In the genomic region with DNA sequence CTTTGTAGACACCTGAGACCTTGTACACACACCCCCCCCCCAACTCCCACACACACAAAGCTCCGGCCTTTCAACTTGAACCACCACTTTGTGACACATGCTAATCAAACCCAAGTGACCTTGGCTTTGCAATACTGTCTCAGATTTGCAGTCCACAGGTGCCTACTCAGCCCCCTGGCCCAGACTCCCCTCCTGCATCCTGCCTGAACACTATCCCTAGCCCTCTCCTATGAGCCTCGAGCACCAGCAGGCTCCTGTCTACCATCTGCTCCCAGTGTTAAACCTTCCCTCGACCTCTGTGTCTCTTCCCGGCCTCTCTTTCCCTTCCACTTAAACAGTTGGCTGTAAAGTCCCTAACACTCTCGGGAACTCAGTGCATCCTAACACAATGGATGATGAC, we compare ENCODE assay signal across 16 mouse cellular contexts. TPM values are rescaled to one million over a fixed set of nuclear protein-coding genes. Genes with fewer than 3 reads are reported as not detected.
DNase-seq lines count a peak whose midpoint lies in the region; ATAC-seq and TF ChIP-seq lines count a peak whose summit lies in the region.
"Had no signal": no experiment of that assay in that cellular context is flagged by ENCODE, and none has a peak within 500 bp of the region (broad histone marks: within the 10 kb centered on the region; RNA-seq: fewer than 3 reads in every experiment).

No protein-coding gene starts in this region.

- no peak for ATAC-seq in forebrain, embryonic 15.5 days (replicated peaks)
- ATAC-seq in hindbrain, postnatal 0 days: peak; percentile 30
- ATAC-seq: intestine, postnatal 0 days; liver, embryonic 12.5 days had no signal

- no peak overlapping the region for H3K4me3 ChIP-seq in gastrocnemius, adult 2 months
- no peak overlapping the region for H3K4me3 ChIP-seq in forebrain, embryonic 15.5 days
- H3K4me3 ChIP-seq in hindbrain, postnatal 0 days (ENCODE audit: low read length): no peak overlapping the region
- H3K4me3 ChIP-seq: liver, embryonic 12.5 days; lung, embryonic 15.5 days had no signal

- no peaks in the 10 kb centered on the region for H3K9me3 ChIP-seq in forebrain, embryonic 15.5 days
- no peaks in the 10 kb centered on the region for H3K9me3 ChIP-seq in hindbrain, postnatal 0 days (ENCODE audit: low read length)
- H3K9me3 ChIP-seq: liver, embryonic 12.5 days; lung, embryonic 15.5 days had no signal

- H3K4me1 ChIP-seq in forebrain, embryonic 15.5 days: peaks cover 17% of the 10 kb centered on the region
- H3K4me1 ChIP-seq in hindbrain, postnatal 0 days (ENCODE audit: insufficient read depth, low read length): no peaks in the 10 kb centered on the region

- WGBS in forebrain, embryonic 15.5 days: 38% methylated on average over 5 of the region's 5 CpGs
- WGBS in hindbrain, postnatal 0 days: 32% methylated on average over 5 of the region's 5 CpGs

- peak; percentile 12 for DNase-seq in gastrocnemius, adult 2 months
- DNase-seq in gastrocnemius, postnatal 25 days: no peak
- peak; percentile 29 for DNase-seq in ZHBTc4 (ENCODE audit: low read depth, low spot score)
- no peak for DNase-seq in hindbrain, postnatal 0 days (ENCODE audit: low spot score)
- no peak for DNase-seq in left cerebral cortex, adult 9 months (ENCODE audit: low spot score in 2 of 2)
- no peak for DNase-seq in gastrocnemius, adult 8-10 months (ENCODE audit: low spot score in 2 of 2)
- DNase-seq in left cerebral cortex, adult 8-10 months (ENCODE audit: low spot score in 2 of 2): no peak
- DNase-seq: heart, adult 11 months; heart, postnatal 4 days; thymus, adult 18-20 months had no signal

- H3K27me3 ChIP-seq in forebrain, embryonic 15.5 days: peaks cover 16% of the 10 kb centered on the region
- H3K27me3 ChIP-seq in hindbrain, postnatal 0 days (ENCODE audit: insufficient read depth, low read length): peaks cover 1% of the 10 kb centered on the region; the same call in 1 of the 2 replicates

- H3K4me2 ChIP-seq in forebrain, embryonic 15.5 days (replicated peaks): no peak overlapping the region
- H3K4me2 ChIP-seq in hindbrain, postnatal 0 days (ENCODE audit: low read depth, low read length): no peak overlapping the region
- H3K4me2 ChIP-seq: liver, embryonic 12.5 days; lung, embryonic 15.5 days had no signal

- intact Hi-C loops in gastrocnemius, adult 2 months (cut with DNase I): no loop called here

- no peak overlapping the region for H3K27ac ChIP-seq in gastrocnemius, adult 2 months
- H3K27ac ChIP-seq in forebrain, embryonic 15.5 days (replicated peaks): peak overlapping the region; percentile 56
- H3K27ac ChIP-seq in hindbrain, postnatal 0 days: peak overlapping the region; percentile 58; the same call in 1 of the 2 replicates
- H3K27ac ChIP-seq: kidney, postnatal 0 days; liver, embryonic 12.5 days; lung, embryonic 15.5 days; macrophage had no signal

- TF ChIP-seq CTCF in gastrocnemius, adult 2 months (IDR thresholded peaks at IDR 0.05): no peak
- no peak for TF ChIP-seq CTCF in hindbrain, postnatal 0 days (IDR thresholded peaks at IDR 0.05; ENCODE audit: low read depth)

- H3K9ac ChIP-seq in forebrain, embryonic 15.5 days (replicated peaks): no peak overlapping the region
- H3K9ac ChIP-seq in hindbrain, postnatal 0 days (replicated peaks; ENCODE audit: low read length): no peak overlapping the region
- H3K9ac ChIP-seq: liver, embryonic 12.5 days; lung, embryonic 15.5 days had no signal

- no peaks in the 10 kb centered on the region for H3K36me3 ChIP-seq in forebrain, embryonic 15.5 days
- H3K36me3 ChIP-seq in hindbrain, postnatal 0 days (ENCODE audit: insufficient read depth, low read length): no peaks in the 10 kb centered on the region
- H3K36me3 ChIP-seq: liver, embryonic 12.5 days; lung, embryonic 15.5 days had no signal

RNA-seq across cellular contexts. Expression of a gene that starts 4.9 kb away (rescaled TPM):
- 1 to 10 TPM in 1 of 2 experiments, under 1 TPM in 1; 0.69 to 1.6 TPM for total RNA-seq in gastrocnemius, adult 2 months (2021)
- total RNA-seq in gastrocnemius, postnatal 25 days (2021): under 1 TPM; 0.94 to 1.00 TPM
- 0.84 and 1.3 TPM in 2 replicates for polyA plus RNA-seq in forebrain, embryonic 15.5 days (2015; fragmentation: Nextera tagmentation; extraction: Ambion mirVana)
- total RNA-seq in hindbrain, postnatal 0 days (2014; rRNA removed): 2.7 and 3.1 TPM in 2 replicates
- polyA plus RNA-seq in hindbrain, postnatal 0 days (2015; fragmentation: Nextera tagmentation; extraction: Ambion mirVana): 2.6 and 2.7 TPM in 2 replicates
- total RNA-seq in gastrocnemius, adult 8-10 months (2022): under 1 TPM; 0.31 to 0.72 (median 0.57) TPM
- 1 to 10 TPM; 1.8 to 3.0 (median 2.2) TPM for total RNA-seq in left cerebral cortex, adult 8-10 months (2022)
- polyA plus RNA-seq: macrophage had no signal

RNA-seq across cellular contexts. Expression of a gene that starts 11.4 kb away (rescaled TPM):
- total RNA-seq in gastrocnemius, adult 2 months (2021): 1 to 10 TPM; 1.8 to 2.6 TPM
- 1 to 10 TPM; 2.2 to 2.9 TPM for total RNA-seq in gastrocnemius, postnatal 25 days (2021)
- polyA plus RNA-seq in forebrain, embryonic 15.5 days (2015; fragmentation: Nextera tagmentation; extraction: Ambion mirVana): 71.9 and 75.2 TPM in 2 replicates
- total RNA-seq in hindbrain, postnatal 0 days (2014; rRNA removed): 25.4 and 27.3 TPM in 2 replicates
- 35.8 and 36.5 TPM in 2 replicates for polyA plus RNA-seq in hindbrain, postnatal 0 days (2015; fragmentation: Nextera tagmentation; extraction: Ambion mirVana)
- 1 to 10 TPM; 1.3 to 1.5 (median 1.4) TPM for total RNA-seq in gastrocnemius, adult 8-10 months (2022)
- 1 to 10 TPM; 6.7 to 7.6 (median 7.0) TPM for total RNA-seq in left cerebral cortex, adult 8-10 months (2022)

Comparison
In these comparisons a context has a peak if more than half of its experiments do, and no peak if none do; other contexts are left out.
1. DNase-seq: peak in gastrocnemius, adult 2 months (single experiment) and ZHBTc4 (single experiment); none in gastrocnemius, postnatal 25 days (single experiment), hindbrain, postnatal 0 days (single experiment), left cerebral cortex, adult 9 months (0 of 2), gastrocnemius, adult 8-10 months (0 of 2) and left cerebral cortex, adult 8-10 months (0 of 2).